Mouse (Mus musculus): Measurements from ENCODE around the gene Eif4h. TPM values are rescaled to one million over a fixed set of nuclear protein-coding genes. Genes with fewer than 3 reads are reported as not detected.

Gene Eif4h
- polyA plus RNA-seq (2014; fragmentation: Nextera tagmentation; extraction: Ambion mirVana): 357 and 372 TPM in 2 replicates

DNA sequence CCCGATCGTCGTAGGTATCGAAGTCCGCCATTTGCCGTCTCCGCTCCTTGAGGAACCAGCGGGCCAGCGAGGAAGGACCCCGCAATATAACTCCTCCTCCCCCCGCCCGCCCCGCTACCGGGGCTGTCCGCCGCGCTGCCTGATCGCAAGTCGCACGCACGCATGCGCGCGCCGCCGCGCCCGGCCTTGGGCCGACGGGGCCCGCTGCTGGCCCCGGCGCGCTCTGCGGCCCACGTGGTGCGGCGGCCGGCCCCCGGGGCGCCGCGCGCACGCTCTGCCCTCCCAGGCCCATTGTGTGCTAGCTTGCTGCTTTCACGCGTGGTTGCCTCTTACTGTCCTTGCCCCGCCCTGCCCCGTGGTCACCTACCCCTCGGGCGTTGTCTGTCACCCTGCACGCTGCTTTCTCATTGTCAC lies at the start of gene Eif4h:
Gene Eif4h (minus strand): TSS at position 222 of the 414 bp plus-strand sequence.
- ATAC-seq (ENCODE audit: low FRiP score, low TSS enrichment) (peak; percentile 95), DNase-seq (peak; percentile 99)
- 0% methylated on average over 52 of the region's 52 CpGs for WGBS
- Histone ChIP-seq H3K4me1 (ENCODE audit: control insufficient read depth, insufficient read depth, low read length) (peaks cover 11% of the 10 kb centered on the region), H3K4me3 (replicated peaks; ENCODE audit: low read depth, low read length) (peak within 1 kb of the TSS; percentile 97), H3K27ac (replicated peaks; ENCODE audit: low read depth, low read length) (peak within 1 kb of the TSS; percentile 93), H3K4me2 (ENCODE audit: low read length) (peak within 1 kb of the TSS; percentile 90), H3K27me3 (ENCODE audit: control insufficient read depth, insufficient read depth, low read length) (no peaks in the 10 kb centered on the region), H3K9ac (replicated peaks; ENCODE audit: low read length) (peak within 1 kb of the TSS; percentile 97), H3K36me3 (ENCODE audit: control insufficient read depth, insufficient read depth, low read length) (peaks cover 12% of the 10 kb centered on the region; the same call in 1 of the 2 replicates), H3K9me3 (ENCODE audit: control insufficient read depth, low read length) (no peaks in the 10 kb centered on the region)

DNA sequence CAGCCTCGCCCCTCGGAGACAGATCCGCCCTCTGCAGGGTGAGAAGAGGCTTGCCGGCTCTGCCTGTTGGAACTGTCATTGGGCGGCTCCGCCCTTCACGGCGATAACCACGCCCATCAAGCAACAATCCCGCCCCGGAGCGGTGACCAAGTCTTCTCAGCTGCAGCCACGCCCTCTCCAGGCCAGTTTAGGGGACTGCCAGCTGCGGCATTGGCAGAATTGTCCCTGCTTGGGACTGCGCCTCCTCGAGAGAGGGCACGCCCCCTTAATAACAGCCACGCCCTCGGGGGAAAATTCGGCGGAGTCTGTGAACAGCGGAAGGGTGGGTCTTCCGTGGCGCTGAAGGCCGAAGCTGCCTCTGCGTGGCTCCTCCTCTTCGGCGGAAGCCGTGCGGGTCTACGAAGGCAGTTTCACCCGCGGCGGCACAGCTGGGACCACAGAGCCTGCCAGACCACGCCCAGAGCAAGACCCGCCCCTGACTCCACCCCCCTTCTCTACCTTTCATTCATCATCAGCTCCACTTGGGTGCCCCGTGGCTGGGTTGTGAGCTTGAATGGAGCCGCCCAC lies 49.5 kb upstream of the Eif4h start:
- peak overlapping the region; percentile 86 for H3K4me2 ChIP-seq (ENCODE audit: low read length)
- WGBS: under 1% methylated on average over 38 of the region's 38 CpGs
- H3K36me3 ChIP-seq (ENCODE audit: control insufficient read depth, insufficient read depth, low read length): peaks cover 27% of the 10 kb centered on the region
- peak overlapping the region; percentile 88 for H3K27ac ChIP-seq (replicated peaks; ENCODE audit: low read depth, low read length)
- no peaks in the 10 kb centered on the region for H3K27me3 ChIP-seq (ENCODE audit: control insufficient read depth, insufficient read depth, low read length)
- peaks cover 10% of the 10 kb centered on the region for H3K4me1 ChIP-seq (ENCODE audit: control insufficient read depth, insufficient read depth, low read length)
- peak; percentile 99 for DNase-seq
- peak overlapping the region; percentile 92 for H3K9ac ChIP-seq (replicated peaks; ENCODE audit: low read length)
- no peaks in the 10 kb centered on the region for H3K9me3 ChIP-seq (ENCODE audit: control insufficient read depth, low read length)
- H3K4me3 ChIP-seq (replicated peaks; ENCODE audit: low read depth, low read length): peak overlapping the region; percentile 89
- peak; percentile 96 for ATAC-seq (ENCODE audit: low FRiP score, low TSS enrichment)

DNA sequence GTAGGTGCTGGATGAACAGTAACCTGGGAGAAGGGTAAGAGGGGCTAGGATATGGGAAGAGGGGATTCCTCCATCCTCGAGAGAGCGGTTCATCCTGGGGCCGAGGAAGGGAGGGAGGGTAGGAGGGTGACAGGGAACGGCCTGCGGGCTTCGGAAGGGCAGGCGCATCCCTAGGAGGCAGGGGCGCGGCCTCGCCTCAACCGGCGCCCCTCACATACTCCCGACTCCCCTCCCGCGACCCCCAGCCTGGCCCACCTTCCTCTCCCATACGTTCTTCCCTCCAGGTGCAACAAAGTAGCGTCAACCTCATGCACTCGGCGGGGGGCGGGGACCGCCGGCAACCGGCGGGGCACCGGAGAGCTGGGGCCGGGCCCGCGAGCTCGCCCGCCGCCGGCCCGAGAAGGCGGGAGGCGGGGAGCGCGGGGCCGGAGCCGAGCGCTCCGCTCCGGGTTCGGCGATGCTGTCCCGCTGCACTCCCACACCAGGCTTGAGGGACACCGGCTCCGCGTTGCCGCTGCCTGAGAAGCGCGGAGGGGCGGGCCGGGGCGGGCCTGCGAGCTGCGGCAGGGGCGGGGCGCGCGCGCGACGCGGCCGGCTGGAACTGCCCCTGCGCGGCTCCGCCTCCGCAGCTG lies 48.9 kb upstream of the Eif4h start, which contains the start of gene Limk1:
Gene Limk1 (minus strand): TSS at position 513 of the 632 bp plus-strand sequence.
- Histone ChIP-seq H3K4me3 (replicated peaks; ENCODE audit: low read depth, low read length) (peak within 1 kb of the TSS; percentile 89), H3K9ac (replicated peaks; ENCODE audit: low read length) (peak within 1 kb of the TSS; percentile 92), H3K27me3 (ENCODE audit: control insufficient read depth, insufficient read depth, low read length) (no peaks in the 10 kb centered on the region), H3K36me3 (ENCODE audit: control insufficient read depth, insufficient read depth, low read length) (peaks cover 31% of the 10 kb centered on the region), H3K9me3 (ENCODE audit: control insufficient read depth, low read length) (no peaks in the 10 kb centered on the region), H3K4me1 (ENCODE audit: control insufficient read depth, insufficient read depth, low read length) (peaks cover 10% of the 10 kb centered on the region), H3K4me2 (ENCODE audit: low read length) (peak within 1 kb of the TSS; percentile 86), H3K27ac (replicated peaks; ENCODE audit: low read depth, low read length) (peak within 1 kb of the TSS; percentile 88)
- WGBS: under 1% methylated on average over 65 of the region's 69 CpGs
- no peak for DNase-seq
- ATAC-seq (ENCODE audit: low FRiP score, low TSS enrichment): peak; percentile 35

DNA sequence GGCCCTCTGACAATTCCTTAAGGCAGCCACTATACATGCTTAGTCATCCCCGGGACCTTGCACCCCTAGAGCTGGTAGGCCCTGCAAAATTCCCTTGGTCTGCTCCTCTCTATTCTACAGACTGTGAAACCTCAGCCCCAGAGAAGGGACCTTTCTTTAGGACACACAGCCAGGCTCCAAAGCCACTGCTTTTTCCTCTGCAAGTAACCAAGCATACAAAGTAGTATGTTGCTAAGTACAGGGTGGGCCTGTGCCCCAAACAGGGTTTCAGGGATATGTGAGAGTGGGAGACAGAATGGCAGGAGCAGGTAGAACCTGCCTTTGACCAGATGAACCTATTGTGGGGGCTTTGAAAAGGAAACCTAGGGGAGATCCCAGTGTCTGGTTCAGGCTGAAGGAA lies 47.9 kb upstream of the Eif4h start:
- Histone ChIP-seq H3K4me2 (ENCODE audit: low read length) (peak overlapping the region; percentile 86), H3K27me3 (ENCODE audit: control insufficient read depth, insufficient read depth, low read length) (no peaks in the 10 kb centered on the region), H3K27ac (replicated peaks; ENCODE audit: low read depth, low read length) (no peak overlapping the region), H3K9ac (replicated peaks; ENCODE audit: low read length) (peak overlapping the region; percentile 92), H3K9me3 (ENCODE audit: control insufficient read depth, low read length) (no peaks in the 10 kb centered on the region), H3K36me3 (ENCODE audit: control insufficient read depth, insufficient read depth, low read length) (peaks cover 41% of the 10 kb centered on the region), H3K4me1 (ENCODE audit: control insufficient read depth, insufficient read depth, low read length) (peaks cover 10% of the 10 kb centered on the region), H3K4me3 (replicated peaks; ENCODE audit: low read depth, low read length) (peak overlapping the region; percentile 89)
- WGBS: 88% methylated on average over 1 of the region's 1 CpGs
- DNase-seq (no peak), ATAC-seq (ENCODE audit: low FRiP score, low TSS enrichment) (no peak)

DNA sequence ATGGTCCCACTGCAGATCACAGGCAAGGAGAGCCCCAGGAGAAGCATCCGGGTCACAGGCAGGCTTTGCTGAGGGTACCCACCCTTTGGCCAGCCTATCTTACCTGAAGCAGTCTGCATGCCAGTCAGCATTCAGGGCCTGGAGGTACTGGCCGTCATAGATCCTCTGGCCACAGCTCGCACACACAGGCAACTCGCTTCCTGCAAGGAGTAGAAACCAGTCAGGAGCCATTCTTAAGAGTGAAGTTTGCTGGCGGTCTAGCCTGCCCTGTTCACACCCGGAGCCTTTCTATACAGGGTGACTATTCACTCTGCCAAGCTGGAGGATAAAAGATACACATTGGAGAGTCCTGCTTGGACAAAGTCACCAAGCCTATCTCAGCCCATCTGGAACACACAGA lies 47.3 kb upstream of the Eif4h start:
- no peaks in the 10 kb centered on the region for H3K27me3 ChIP-seq (ENCODE audit: control insufficient read depth, insufficient read depth, low read length)
- H3K36me3 ChIP-seq (ENCODE audit: control insufficient read depth, insufficient read depth, low read length): peaks cover 42% of the 10 kb centered on the region
- H3K4me3 ChIP-seq (replicated peaks; ENCODE audit: low read depth, low read length): no peak overlapping the region
- no peak overlapping the region for H3K4me2 ChIP-seq (ENCODE audit: low read length)
- no peaks in the 10 kb centered on the region for H3K9me3 ChIP-seq (ENCODE audit: control insufficient read depth, low read length)
- H3K9ac ChIP-seq (replicated peaks; ENCODE audit: low read length): 0 out of 2 replicates have a peak overlapping the region, but pooled peaks have one; percentile 20
- H3K27ac ChIP-seq (replicated peaks; ENCODE audit: low read depth, low read length): no peak overlapping the region
- H3K4me1 ChIP-seq (ENCODE audit: control insufficient read depth, insufficient read depth, low read length): peaks cover 10% of the 10 kb centered on the region
- DNase-seq (no peak), ATAC-seq (ENCODE audit: low FRiP score, low TSS enrichment) (no peak)
- WGBS: 87% methylated on average over 6 of the region's 6 CpGs

DNA sequence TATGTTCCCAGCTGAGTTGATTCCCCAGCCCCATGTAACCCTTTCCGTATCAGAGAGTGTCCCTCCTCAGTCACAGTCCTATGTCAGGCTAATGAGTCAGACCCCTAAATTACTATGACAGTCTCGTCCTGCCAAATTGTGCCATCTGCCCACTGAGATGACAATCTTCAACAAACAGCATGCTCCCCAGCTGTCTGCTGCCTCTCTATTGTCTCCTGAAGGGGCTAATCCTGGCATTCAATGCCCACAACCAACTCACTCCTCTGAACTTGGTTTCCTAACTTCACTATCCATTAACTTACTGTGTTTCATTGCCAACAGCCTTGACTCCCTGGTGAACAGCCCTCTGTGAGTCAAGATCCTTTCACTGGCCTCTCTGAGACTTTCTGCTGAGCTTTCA lies 45.1 kb upstream of the Eif4h start:
- Histone ChIP-seq H3K4me3 (replicated peaks; ENCODE audit: low read depth, low read length) (no peak overlapping the region), H3K27me3 (ENCODE audit: control insufficient read depth, insufficient read depth, low read length) (no peaks in the 10 kb centered on the region), H3K4me2 (ENCODE audit: low read length) (no peak overlapping the region), H3K9me3 (ENCODE audit: control insufficient read depth, low read length) (no peaks in the 10 kb centered on the region), H3K9ac (replicated peaks; ENCODE audit: low read length) (no peak overlapping the region), H3K4me1 (ENCODE audit: control insufficient read depth, insufficient read depth, low read length) (peaks cover 14% of the 10 kb centered on the region), H3K27ac (replicated peaks; ENCODE audit: low read depth, low read length) (no peak overlapping the region), H3K36me3 (ENCODE audit: control insufficient read depth, insufficient read depth, low read length) (peaks cover 51% of the 10 kb centered on the region)
- no peak for DNase-seq
- 69% methylated on average over 2 of the region's 2 CpGs for WGBS
- no peak for ATAC-seq (ENCODE audit: low FRiP score, low TSS enrichment)

DNA sequence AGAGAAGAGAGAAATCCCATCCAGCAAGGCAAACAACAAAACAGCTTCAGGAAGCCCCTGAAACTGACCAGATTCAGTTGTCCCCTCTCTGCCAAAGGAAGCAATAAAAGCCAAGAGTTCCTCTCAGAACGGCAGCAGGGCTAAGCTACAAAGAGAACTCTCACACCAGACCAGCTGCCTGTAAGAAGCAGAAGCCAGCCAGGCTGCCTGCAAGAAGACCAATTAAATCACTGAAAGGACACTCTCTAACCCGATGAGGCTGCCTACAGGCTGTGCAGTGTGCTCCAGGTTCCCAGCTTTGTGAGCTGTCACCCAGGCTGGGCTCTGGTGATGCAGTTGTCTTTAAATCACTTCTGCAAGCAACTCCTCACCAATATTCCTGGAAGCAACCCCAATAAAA lies 44.5 kb upstream of the Eif4h start:
- DNase-seq (no peak), ATAC-seq (ENCODE audit: low FRiP score, low TSS enrichment) (no peak)
- Histone ChIP-seq H3K36me3 (ENCODE audit: control insufficient read depth, insufficient read depth, low read length) (peaks cover 56% of the 10 kb centered on the region), H3K4me1 (ENCODE audit: control insufficient read depth, insufficient read depth, low read length) (peaks cover 14% of the 10 kb centered on the region), H3K27ac (replicated peaks; ENCODE audit: low read depth, low read length) (no peak overlapping the region), H3K9me3 (ENCODE audit: control insufficient read depth, low read length) (no peaks in the 10 kb centered on the region), H3K4me2 (ENCODE audit: low read length) (no peak overlapping the region), H3K9ac (replicated peaks; ENCODE audit: low read length) (no peak overlapping the region), H3K27me3 (ENCODE audit: control insufficient read depth, insufficient read depth, low read length) (no peaks in the 10 kb centered on the region), H3K4me3 (replicated peaks; ENCODE audit: low read depth, low read length) (no peak overlapping the region)
- 91% methylated on average over 2 of the region's 2 CpGs for WGBS

DNA sequence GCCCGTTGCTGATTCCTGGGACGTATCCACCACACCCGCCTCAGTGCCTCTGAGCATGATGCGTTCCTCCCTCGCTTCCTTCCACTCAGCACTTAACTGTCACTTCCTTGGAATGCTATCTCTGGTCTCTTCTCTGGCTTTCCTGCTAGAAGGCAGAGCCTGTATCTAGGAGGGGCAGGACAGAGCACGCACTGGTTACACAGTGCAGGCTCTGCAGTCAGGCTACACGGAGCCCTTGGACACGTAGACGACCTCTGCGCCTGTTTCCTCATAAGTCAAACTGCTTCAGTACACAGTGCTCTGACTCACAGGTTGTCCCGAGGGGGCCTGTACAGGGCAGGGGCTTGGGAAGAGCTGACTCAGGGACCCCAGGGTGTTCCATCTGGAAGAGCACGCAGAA lies 40.9 kb upstream of the Eif4h start:
- H3K27ac ChIP-seq (replicated peaks; ENCODE audit: low read depth, low read length): no peak overlapping the region
- peaks cover 46% of the 10 kb centered on the region for H3K36me3 ChIP-seq (ENCODE audit: control insufficient read depth, insufficient read depth, low read length)
- WGBS: 89% methylated on average over 12 of the region's 12 CpGs

More for the DNA sequence above, 40.9 kb upstream of the Eif4h start:
- Histone ChIP-seq H3K9me3 (ENCODE audit: control insufficient read depth, low read length) (no peaks in the 10 kb centered on the region), H3K4me3 (replicated peaks; ENCODE audit: low read depth, low read length) (no peak overlapping the region), H3K9ac (replicated peaks; ENCODE audit: low read length) (no peak overlapping the region), H3K4me1 (ENCODE audit: control insufficient read depth, insufficient read depth, low read length) (peaks cover 20% of the 10 kb centered on the region), H3K27me3 (ENCODE audit: control insufficient read depth, insufficient read depth, low read length) (no peaks in the 10 kb centered on the region), H3K4me2 (ENCODE audit: low read length) (no peak overlapping the region)
- ATAC-seq (ENCODE audit: low FRiP score, low TSS enrichment) (no peak), DNase-seq (no peak)

Measured in midbrain, embryonic 14.5 days (tissue).